In the genomic region with DNA sequence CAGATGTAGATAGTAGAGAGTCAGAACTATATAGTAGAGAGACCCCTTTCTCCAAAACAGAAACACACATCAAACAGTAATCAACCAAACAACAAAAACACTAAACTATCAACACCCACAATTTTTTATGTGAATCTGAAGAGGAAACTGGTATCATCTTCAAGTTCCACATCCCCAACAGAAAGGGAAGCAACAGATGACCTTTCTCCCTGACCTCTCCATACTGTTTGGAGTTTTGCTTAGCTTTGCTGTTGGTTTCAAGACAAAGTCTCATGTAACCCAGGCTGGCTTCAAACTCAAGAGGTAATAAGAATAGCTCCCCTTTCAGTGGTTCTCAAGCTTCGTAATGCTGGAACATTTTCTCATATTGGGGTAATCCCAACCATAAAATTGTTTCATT, we compare ENCODE assay signal across 15 mouse cellular contexts. TPM values are rescaled to one million over a fixed set of nuclear protein-coding genes. Genes with fewer than 3 reads are reported as not detected.
DNase-seq lines count a peak whose midpoint lies in the region; ATAC-seq lines count a peak whose summit lies in the region.
"Not testable (repeated sequence)": the region's sequence is repeated elsewhere in the genome, so short reads cannot be mapped to it uniquely, and the experiment has no call there.
"Had no signal": no experiment of that assay in that cellular context is flagged by ENCODE, and none has a peak within 500 bp of the region (broad histone marks: within the 10 kb centered on the region; RNA-seq: fewer than 3 reads in every experiment).

No protein-coding gene starts in this region.

- H3K36me3 ChIP-seq in macrophage (ENCODE audit: inconsistent target): not testable (repeated sequence)

- not testable (repeated sequence) for H3K79me2 ChIP-seq in macrophage (ENCODE audit: inconsistent target)

- WGBS in macrophage (ENCODE audit: missing documents): 86% methylated on average over 1 of the region's 1 CpGs

- peak; percentile 70; the same call in 1 of the 2 replicates for ATAC-seq in megakaryocyte, adult 5-6 weeks (ENCODE audit: poor library complexity, severe bottlenecking)
- peak; percentile 76 for ATAC-seq in monocyte, adult 5-6 weeks (replicated peaks; ENCODE audit: insufficient number of reproducible peaks, low FRiP score, low TSS enrichment, poor library complexity, severe bottlenecking)

- peak overlapping the region; percentile 46 for H3K27ac ChIP-seq in macrophage

- DNase-seq in heart, adult 11 months: peak; percentile 84

- H3K4me3 ChIP-seq in macrophage (ENCODE audit: inconsistent target): not testable (repeated sequence)

RNA-seq across cellular contexts. Expression of a gene that starts 6.1 kb away (rescaled TPM):
- 10 to 100 TPM in 16 of 26 experiments, 1 to 10 TPM in 10; 1.4 to 64.1 (median 16.3) TPM for total RNA-seq in macrophage (2018; cell fraction: chromatin; rRNA removed)
- 10 to 100 TPM in 13 of 26 experiments, 1 to 10 TPM in 13; 2.0 to 33.1 (median 10.0) TPM for total RNA-seq in macrophage (2018; cell fraction: cytosol; rRNA removed)
- total RNA-seq in macrophage (2018; cell fraction: nucleus; rRNA removed): 10 to 100 TPM in 24 of 26 experiments, 1 to 10 TPM in 2; 4.3 to 95.8 (median 29.3) TPM
- 7.2 to 9.0 TPM (median 7.9 TPM) in 3 replicates for polyA plus RNA-seq in macrophage (2018)
- total RNA-seq in megakaryocyte, adult 5-6 weeks (2015): 94.9 and 109 TPM in 2 replicates
- total RNA-seq in megakaryocyte, adult 5-6 weeks (2017): 82.8 and 86.5 TPM in 2 replicates
- total RNA-seq in monocyte, adult 5-6 weeks (2017): 98.4 to 185 TPM (median 149 TPM) in 3 replicates
- total RNA-seq: CH12.LX, ES-E14 had no signal
- polyA plus RNA-seq: brain, embryonic 14.5 days; C2C12; G1E; Patski had no signal

RNA-seq across cellular contexts. Expression of a gene that starts 7.6 kb away (rescaled TPM):
- 10 to 100 TPM in 18 of 26 experiments, 1 to 10 TPM in 8; 2.1 to 29.2 (median 17.1) TPM for total RNA-seq in macrophage (2018; cell fraction: chromatin; rRNA removed)
- 10 to 100 TPM in 13 of 26 experiments, 1 to 10 TPM in 13; 3.3 to 27.0 (median 11.1) TPM for total RNA-seq in macrophage (2018; cell fraction: cytosol; rRNA removed)
- 10 to 100 TPM in 22 of 26 experiments, 1 to 10 TPM in 4; 3.8 to 56.3 (median 20.0) TPM for total RNA-seq in macrophage (2018; cell fraction: nucleus; rRNA removed)
- polyA plus RNA-seq in macrophage (2018): 12.2 to 15.9 TPM (median 14.4 TPM) in 3 replicates
- 106 and 132 TPM in 2 replicates for total RNA-seq in megakaryocyte, adult 5-6 weeks (2015)
- total RNA-seq in megakaryocyte, adult 5-6 weeks (2017): 62.6 and 73.1 TPM in 2 replicates
- total RNA-seq in monocyte, adult 5-6 weeks (2017): 111 to 176 TPM (median 151 TPM) in 3 replicates
- total RNA-seq: CH12.LX, ES-E14 had no signal
- polyA plus RNA-seq: activated CD4-positive, CD25-positive, alpha-beta regulatory T cell, adult 4 months; C2C12; Patski had no signal

RNA-seq across cellular contexts. Expression of a gene that starts 27.9 kb away (rescaled TPM):
- 10 to 100 TPM in 16 of 26 experiments, 1 to 10 TPM in 10; 1.7 to 73.9 (median 16.1) TPM for total RNA-seq in macrophage (2018; cell fraction: chromatin; rRNA removed)
- total RNA-seq in macrophage (2018; cell fraction: cytosol; rRNA removed): 10 to 100 TPM in 13 of 26 experiments, 1 to 10 TPM in 13; 2.2 to 46.2 (median 13.9) TPM
- 100 to 1,000 TPM in 1 of 26 experiments, 10 to 100 TPM in 22, 1 to 10 TPM in 3; 5.7 to 123 (median 28.7) TPM for total RNA-seq in macrophage (2018; cell fraction: nucleus; rRNA removed)
- 5.9 to 17.4 TPM (median 7.6 TPM) in 3 replicates for polyA plus RNA-seq in macrophage (2018)
- 65.2 and 103 TPM in 2 replicates for total RNA-seq in megakaryocyte, adult 5-6 weeks (2015)
- total RNA-seq in megakaryocyte, adult 5-6 weeks (2017): 95.8 and 100 TPM in 2 replicates
- 231 to 298 TPM (median 257 TPM) in 3 replicates for total RNA-seq in monocyte, adult 5-6 weeks (2017)
- polyA plus RNA-seq: activated CD4-positive, CD25-positive, alpha-beta regulatory T cell, adult 4 months had no signal

RNA-seq across cellular contexts. Expression of a gene that starts 57.4 kb away (rescaled TPM):
- not detected for total RNA-seq in macrophage (2018; cell fraction: chromatin; rRNA removed)
- total RNA-seq in macrophage (2018; cell fraction: cytosol; rRNA removed): not detected
- total RNA-seq in macrophage (2018; cell fraction: nucleus; rRNA removed): not detected
- polyA plus RNA-seq in macrophage (2018): not detected in 3 replicates
- not detected in 2 replicates for total RNA-seq in megakaryocyte, adult 5-6 weeks (2015)
- total RNA-seq in megakaryocyte, adult 5-6 weeks (2017): not detected in 2 replicates
- total RNA-seq in monocyte, adult 5-6 weeks (2017): not detected in 3 replicates
- total RNA-seq: adrenal gland, postnatal 25 days; CH12.LX; MEL had no signal
- polyA plus RNA-seq: activated CD4-positive, CD25-positive, alpha-beta regulatory T cell, adult 4 months; adrenal gland, adult 2 months; brain, embryonic 14.5 days; C2C12; CD4-positive, CD25-positive, alpha-beta regulatory T cell, adult 4 months; G1E had no signal
